Mouse (Mus musculus) activated CD4-positive, CD25-positive, alpha-beta regulatory T cell, adult 9 weeks (primary cell): ENCODE results near the gene Tfap2c. TPM values are rescaled to one million over a fixed set of nuclear protein-coding genes. Genes with fewer than 3 reads are reported as not detected.

ENCODE experiments used
- polyA plus RNA-seq: library from polyadenylated mRNA; unstranded; fragments of 100-300 nt; shearing (Covaris generic); gene quantifications from one replicate; pipeline ENCODE4 v1.2.1, GENCODE M21; 2017

The Tfap2c gene
- not detected for polyA plus RNA-seq

DNA sequence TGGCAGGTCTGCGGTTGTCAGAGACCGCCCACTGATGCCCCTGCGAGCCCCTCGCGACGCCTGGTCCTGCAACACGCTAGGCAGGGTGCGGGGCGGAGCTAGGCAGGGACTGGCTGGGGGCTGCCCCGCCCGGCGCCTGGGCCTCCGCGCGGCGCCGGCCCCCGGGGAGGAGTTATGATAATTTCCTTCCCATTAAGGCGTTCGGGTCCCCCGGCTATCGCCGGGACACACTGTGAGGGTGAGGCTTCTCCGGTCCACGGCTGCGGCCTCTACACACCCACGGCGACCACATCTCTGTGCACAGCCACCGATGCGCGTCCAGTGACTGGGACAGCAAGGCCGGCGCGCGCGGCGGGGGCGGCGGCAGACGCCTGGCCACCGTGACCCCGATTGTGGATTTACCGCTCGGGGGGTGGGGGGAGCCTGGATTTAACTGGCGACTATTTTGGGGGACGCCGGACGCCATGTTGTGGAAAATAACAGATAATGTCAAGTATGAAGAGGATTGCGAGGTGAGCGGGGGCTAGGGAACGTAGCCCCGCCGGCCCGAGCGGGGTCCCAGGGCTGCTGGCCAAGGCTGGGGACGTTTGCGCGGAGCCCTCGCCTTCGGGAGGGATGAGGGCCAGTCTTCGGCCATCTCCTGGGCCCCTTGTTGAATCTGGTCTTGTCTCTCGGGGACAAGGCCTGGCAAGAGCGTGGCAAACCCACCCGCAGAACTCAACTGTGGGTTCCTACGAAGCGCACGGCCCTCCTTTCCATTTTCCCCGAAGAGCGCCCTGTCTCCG is at the start of gene Tfap2c:
Gene Tfap2c (plus strand): TSS at position 223 of the 785 bp plus-strand sequence.

Other genes starting within 250 kb of the Tfap2c start
- gene Fam210b, start 204.0 kb upstream of the Tfap2c start, polyA plus RNA-seq = 19.9 TPM
- 8.1 TPM for gene Aurka, start 179.1 kb upstream of the Tfap2c start, polyA plus RNA-seq
- gene Cstf1, start 178.9 kb upstream of the Tfap2c start, polyA plus RNA-seq = 38.7 TPM
- gene Cass4, start 155.8 kb upstream of the Tfap2c start, polyA plus RNA-seq = 5.6 TPM
- 154 TPM for gene Rtf2, start 109.0 kb upstream of the Tfap2c start, polyA plus RNA-seq
- 6.1 TPM for gene Gcnt7, start 91.0 kb upstream of the Tfap2c start, polyA plus RNA-seq
- gene Fam209, start 77.1 kb upstream of the Tfap2c start, polyA plus RNA-seq = 0.82 TPM